23 mouse cellular contexts compared by ENCODE assay signal in the genomic region with DNA sequence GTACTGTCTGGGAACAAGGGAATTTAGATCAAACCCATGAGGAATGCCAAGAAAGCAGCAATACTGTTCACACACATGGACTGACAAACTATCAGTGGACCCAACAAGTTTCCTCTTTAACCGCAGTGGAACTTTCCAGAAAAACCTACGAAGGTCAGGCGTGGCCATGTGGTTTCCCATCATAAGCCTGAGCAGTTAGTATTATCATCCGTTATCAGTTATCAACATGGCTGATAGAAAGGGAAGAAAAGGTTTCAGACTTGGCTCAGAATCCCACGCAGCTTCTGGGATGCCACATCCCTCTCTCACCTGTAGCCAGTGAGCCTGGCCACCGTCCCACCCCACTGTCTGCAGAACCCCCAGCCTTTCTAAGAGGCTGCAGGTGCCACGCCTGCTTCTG.
"Had no signal": no experiment of that assay in that cellular context is flagged by ENCODE, and none has a peak within 500 bp of the region (broad histone marks: within the 10 kb centered on the region; RNA-seq: fewer than 3 reads in every experiment).

No protein-coding gene starts in this region.

- H3K27ac ChIP-seq: limb, embryonic 10.5 days; limb, embryonic 12.5 days; limb, embryonic 13.5 days; limb, embryonic 15.5 days; liver, embryonic 12.5 days; liver, embryonic 13.5 days; liver, embryonic 14.5 days; liver, embryonic 15.5 days; lung, embryonic 15.5 days; macrophage; midbrain, embryonic 10.5 days; midbrain, embryonic 12.5 days; midbrain, embryonic 13.5 days; midbrain, embryonic 15.5 days; neural tube, embryonic 12.5 days had no signal

- H3K27me3 ChIP-seq: limb, embryonic 13.5 days; limb, embryonic 15.5 days; liver, embryonic 13.5 days; liver, embryonic 15.5 days; lung, embryonic 15.5 days; midbrain, embryonic 12.5 days; midbrain, embryonic 13.5 days; midbrain, embryonic 15.5 days; neural tube, embryonic 12.5 days had no signal

- H3K9ac ChIP-seq: limb, embryonic 12.5 days; limb, embryonic 13.5 days; limb, embryonic 15.5 days; liver, embryonic 12.5 days; liver, embryonic 13.5 days; liver, embryonic 14.5 days; liver, embryonic 15.5 days; liver, postnatal 0 days; lung, embryonic 14.5 days; lung, embryonic 15.5 days; midbrain, embryonic 12.5 days; midbrain, embryonic 13.5 days; midbrain, embryonic 15.5 days; neural tube, embryonic 12.5 days had no signal

- H3K4me3 ChIP-seq: limb, embryonic 10.5 days; limb, embryonic 12.5 days; limb, embryonic 13.5 days; limb, embryonic 15.5 days; liver, embryonic 12.5 days; liver, embryonic 13.5 days; liver, embryonic 15.5 days; lung, embryonic 15.5 days; midbrain, embryonic 10.5 days; midbrain, embryonic 12.5 days; midbrain, embryonic 13.5 days; midbrain, embryonic 15.5 days; myocyte; neural tube, embryonic 12.5 days had no signal

- H3K36me3 ChIP-seq: limb, embryonic 10.5 days; limb, embryonic 12.5 days; limb, embryonic 13.5 days; limb, embryonic 15.5 days; liver, embryonic 12.5 days; liver, embryonic 13.5 days; liver, embryonic 15.5 days; lung, embryonic 15.5 days; midbrain, embryonic 10.5 days; midbrain, embryonic 12.5 days; midbrain, embryonic 13.5 days; midbrain, embryonic 15.5 days; neural tube, embryonic 12.5 days had no signal

- DNase-seq: left cerebral cortex, postnatal 4 days; liver; liver, embryonic 13.5 days; liver, postnatal 0 days; lung, adult 2 months; midbrain, embryonic 14.5 days had no signal

- H3K4me1 ChIP-seq: limb, embryonic 10.5 days; limb, embryonic 12.5 days; liver, embryonic 13.5 days; liver, embryonic 15.5 days; megakaryocyte, embryonic 14.5 days; midbrain, embryonic 12.5 days; neural tube, embryonic 12.5 days had no signal

- H3K9me3 ChIP-seq: limb, embryonic 10.5 days; limb, embryonic 12.5 days; limb, embryonic 13.5 days; limb, embryonic 15.5 days; liver, embryonic 12.5 days; liver, embryonic 13.5 days; liver, embryonic 15.5 days; lung, embryonic 15.5 days; megakaryocyte, embryonic 14.5 days; midbrain, embryonic 10.5 days; midbrain, embryonic 12.5 days; midbrain, embryonic 13.5 days; midbrain, embryonic 15.5 days; neural tube, embryonic 12.5 days had no signal
